Mouse (Mus musculus) limb, embryonic 14.5 days (tissue): Measurements from ENCODE around the gene Alk. TPM values are rescaled to one million over a fixed set of nuclear protein-coding genes. Genes with fewer than 3 reads are reported as not detected.
A peak's percentile ranks its signal among the peaks of the same experiment; 100 is the strongest.

Experiments used
- ATAC-seq: fragments of 200-750 bp; cut with Nextera tagmentation; 2 replicates; pipeline ENCODE4 v1.8.0; 2017; ENCODE audit warnings: low read depth, moderate number of reproducible peaks, moderate TSS enrichment; ENCODE audit not compliant: low FRiP score
- DNase-seq: peaks from one replicate; pipeline ENCODE4 v3.0.0-alpha.2; 2015; ENCODE audit warnings: low spot score
- H3K27ac ChIP-seq: fragments of 300-500 bp; sonication (generic); replicated peaks from 2 replicates; pipeline ENCODE4 v1.5.1; 2014; ENCODE audit warnings: low read depth, mild to moderate bottlenecking, low read length, moderate library complexity, mixed read lengths
- H3K27me3 ChIP-seq: fragments of 300-500 bp; sonication (generic); 2 replicates; pipeline ENCODE4 v1.6.1; 2014; ENCODE audit warnings: low read length, mixed read lengths; ENCODE audit not compliant: control insufficient read depth, insufficient read depth
- H3K36me3 ChIP-seq: fragments of 300-500 bp; sonication (generic); 2 replicates; pipeline ENCODE4 v1.6.1; 2014; ENCODE audit warnings: mild to moderate bottlenecking, low read length, moderate library complexity, mixed read lengths; ENCODE audit not compliant: control insufficient read depth, insufficient read depth
- H3K4me1 ChIP-seq: fragments of 300-500 bp; sonication (generic); 2 replicates; pipeline ENCODE4 v1.6.1; 2014; ENCODE audit warnings: antibody characterized with exemption, low read length, mixed read lengths; ENCODE audit not compliant: control insufficient read depth, insufficient read depth
- H3K4me2 ChIP-seq: fragments of 300-500 bp; sonication (generic); replicated peaks from 2 replicates; pipeline ENCODE4 v1.6.1; 2014; ENCODE audit warnings: low read depth, mild to moderate bottlenecking, low read length, moderate library complexity; ENCODE audit not compliant: severe bottlenecking
- H3K4me3 ChIP-seq: fragments of 300-500 bp; sonication (generic); replicated peaks from 2 replicates; pipeline ENCODE4 v1.5.1; 2014; ENCODE audit warnings: low read length
- H3K9ac ChIP-seq: fragments of 300-500 bp; sonication (generic); 2 replicates; pipeline ENCODE4 v1.6.1; 2014; ENCODE audit warnings: mild to moderate bottlenecking, low read depth, low read length, moderate library complexity; ENCODE audit not compliant: severe bottlenecking
- H3K9me3 ChIP-seq: fragments of 300-500 bp; sonication (generic); 2 replicates; pipeline ENCODE4 v1.6.1; 2016; ENCODE audit warnings: low read length; ENCODE audit not compliant: control insufficient read depth
- POLR2A ChIP-seq: fragments of 200-500 bp; IDR thresholded peaks from 2 replicates; pipeline ENCODE4 v1.8.0; 2012; ENCODE audit warnings: inconsistent platforms, mild to moderate bottlenecking, moderate library complexity, borderline replicate concordance; ENCODE audit not compliant: insufficient read depth, insufficient read length; ENCODE audit errors: extremely low read depth
- WGBS: fragments of 180-500 bp; shearing (Covaris S2); extraction: QIAGEN DNeasy Blood & Tissue Kit; methylation state at CpG from one replicate; pipeline ENCODE4 v1.1.7; 2014; 5-methylcytosine and 5-hydroxymethylcytosine counted together
- polyA plus RNA-seq, 2 experiments: library from polyadenylated mRNA; depleted of rRNA in 1 of 2; stranded (reverse) in 1 of 2; unstranded in 1 of 2; fragments of >200 nt; fragmentation: Nextera tagmentation in 1 of 2; extraction: Ambion mirVana in 1 of 2; gene quantifications; 2 replicates each; pipeline versions ENCODE4 v1.2.1 to v1.2.3; 2012 to 2014

The Alk gene
- polyA plus RNA-seq, 2 experiments, result 0.43 to 0.45 TPM

DNA sequence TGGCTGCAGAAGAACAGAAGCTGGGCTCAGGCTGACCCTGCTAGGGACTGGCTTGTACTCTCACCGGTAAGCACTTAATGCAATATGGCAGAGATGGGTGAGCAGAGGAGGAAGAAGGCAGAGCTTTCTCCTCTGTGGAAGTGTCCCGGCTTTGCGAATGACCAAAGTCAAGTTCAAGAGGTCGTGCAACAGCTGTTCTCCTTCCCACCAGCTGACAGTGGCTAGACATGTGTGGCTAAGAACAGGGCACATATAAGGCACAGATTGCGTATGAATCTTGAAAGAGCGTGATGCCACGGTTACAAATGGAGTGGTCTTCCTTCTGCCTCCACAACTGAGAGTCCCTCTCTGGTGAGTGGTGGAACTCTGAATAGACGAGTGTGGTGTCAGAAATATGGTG lies 625.3 kb downstream of the Alk start:
- Histone ChIP-seq H3K27me3 (no peaks in the 10 kb centered on the region), H3K4me3 (no peak overlapping the region), H3K27ac (no peak overlapping the region), H3K36me3 (no peaks in the 10 kb centered on the region), H3K9ac (no peak overlapping the region), H3K4me2 (no peak overlapping the region), H3K9me3 (no peaks in the 10 kb centered on the region), H3K4me1 (peaks cover 18% of the 10 kb centered on the region)
- TF ChIP-seq POLR2A, result no peak
- DNase-seq, result no peak
- 94% methylated on average over 8 of the region's 8 CpGs for WGBS
- ATAC-seq, result no peak

DNA sequence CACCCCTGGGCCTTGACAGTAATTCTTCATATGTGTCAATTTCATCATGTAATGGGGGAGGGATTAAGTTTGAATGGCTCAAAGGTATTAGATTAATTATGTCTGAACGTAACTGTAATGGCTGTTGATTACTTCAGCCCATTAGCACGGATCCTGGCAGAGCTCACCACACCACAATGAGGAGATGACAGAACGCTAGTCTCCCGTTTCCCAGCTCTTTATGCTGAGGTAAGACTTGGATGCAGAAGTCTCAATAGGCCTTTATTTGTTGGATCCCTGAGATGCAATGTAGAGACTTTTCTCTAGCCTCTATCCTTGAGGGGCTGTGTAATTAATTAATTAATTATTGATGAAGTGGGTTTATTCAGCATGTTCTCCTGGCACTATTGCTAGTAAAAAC lies 627.8 kb downstream of the Alk start:
- DNase-seq (no peak), ATAC-seq (no peak)
- Histone ChIP-seq H3K9me3 (no peaks in the 10 kb centered on the region), H3K4me2 (no peak overlapping the region), H3K4me1 (peaks cover 17% of the 10 kb centered on the region), H3K27me3 (no peaks in the 10 kb centered on the region), H3K4me3 (no peak overlapping the region), H3K27ac (no peak overlapping the region), H3K9ac (no peak overlapping the region), H3K36me3 (no peaks in the 10 kb centered on the region)
- WGBS, result 83% methylated on average over 4 of the region's 4 CpGs
- no peak for TF ChIP-seq POLR2A

DNA sequence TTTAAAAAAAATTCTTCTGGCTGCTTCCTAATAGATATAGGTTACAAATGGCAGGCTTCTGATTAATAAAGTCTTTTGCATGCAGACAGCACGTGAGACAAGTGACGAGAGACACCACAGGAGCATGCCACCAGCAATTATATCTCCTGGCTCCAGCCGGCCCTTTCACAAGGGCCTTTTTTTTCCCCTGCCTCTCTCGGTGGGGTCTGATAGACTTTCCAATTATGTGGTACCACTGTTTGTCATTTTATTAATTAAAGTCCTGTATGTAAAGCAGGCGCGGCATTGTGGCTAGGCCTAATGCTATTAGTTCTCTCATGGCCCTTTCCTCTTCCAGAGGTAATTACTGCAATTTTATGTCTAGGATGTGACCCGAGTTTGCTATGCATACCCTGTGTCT lies 630.7 kb downstream of the Alk start:
- no peak for ATAC-seq
- H3K4me1 ChIP-seq, result no peaks in the 10 kb centered on the region
- no peak overlapping the region for H3K4me3 ChIP-seq
- TF ChIP-seq POLR2A, result no peak
- WGBS, result 74% methylated on average over 7 of the region's 7 CpGs
- no peaks in the 10 kb centered on the region for H3K27me3 ChIP-seq
- DNase-seq, result no peak
- no peak overlapping the region for H3K9ac ChIP-seq
- H3K36me3 ChIP-seq, result no peaks in the 10 kb centered on the region
- no peak overlapping the region for H3K27ac ChIP-seq
- no peak overlapping the region for H3K4me2 ChIP-seq
- H3K9me3 ChIP-seq, result no peaks in the 10 kb centered on the region

DNA sequence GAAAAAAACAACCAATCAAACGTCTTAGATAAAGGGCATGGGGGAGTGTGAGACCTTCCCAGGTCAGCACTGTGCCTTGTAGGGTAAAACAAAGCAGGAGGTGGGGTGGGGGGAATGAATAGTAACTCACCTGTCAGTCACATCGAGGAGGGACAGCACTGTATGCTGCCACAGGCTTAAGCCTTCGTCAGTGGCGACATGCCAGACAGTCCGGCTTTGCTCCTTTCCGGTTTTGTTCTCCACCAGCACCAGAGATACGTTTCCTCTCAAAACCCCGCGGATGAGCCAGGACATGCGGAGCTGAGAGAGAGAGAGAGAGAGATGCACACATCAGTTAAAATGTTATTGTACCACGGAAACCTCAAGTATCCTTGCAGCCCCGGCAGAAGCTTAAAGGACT lies 637.1 kb downstream of the Alk start:
- ATAC-seq (no peak), DNase-seq (no peak)
- 84% methylated on average over 12 of the region's 12 CpGs for WGBS
- Histone ChIP-seq H3K36me3 (no peaks in the 10 kb centered on the region), H3K27ac (no peak overlapping the region), H3K9me3 (no peaks in the 10 kb centered on the region), H3K4me1 (no peaks in the 10 kb centered on the region), H3K9ac (no peak overlapping the region), H3K4me2 (no peak overlapping the region), H3K4me3 (no peak overlapping the region), H3K27me3 (no peaks in the 10 kb centered on the region)
- no peak for TF ChIP-seq POLR2A

DNA sequence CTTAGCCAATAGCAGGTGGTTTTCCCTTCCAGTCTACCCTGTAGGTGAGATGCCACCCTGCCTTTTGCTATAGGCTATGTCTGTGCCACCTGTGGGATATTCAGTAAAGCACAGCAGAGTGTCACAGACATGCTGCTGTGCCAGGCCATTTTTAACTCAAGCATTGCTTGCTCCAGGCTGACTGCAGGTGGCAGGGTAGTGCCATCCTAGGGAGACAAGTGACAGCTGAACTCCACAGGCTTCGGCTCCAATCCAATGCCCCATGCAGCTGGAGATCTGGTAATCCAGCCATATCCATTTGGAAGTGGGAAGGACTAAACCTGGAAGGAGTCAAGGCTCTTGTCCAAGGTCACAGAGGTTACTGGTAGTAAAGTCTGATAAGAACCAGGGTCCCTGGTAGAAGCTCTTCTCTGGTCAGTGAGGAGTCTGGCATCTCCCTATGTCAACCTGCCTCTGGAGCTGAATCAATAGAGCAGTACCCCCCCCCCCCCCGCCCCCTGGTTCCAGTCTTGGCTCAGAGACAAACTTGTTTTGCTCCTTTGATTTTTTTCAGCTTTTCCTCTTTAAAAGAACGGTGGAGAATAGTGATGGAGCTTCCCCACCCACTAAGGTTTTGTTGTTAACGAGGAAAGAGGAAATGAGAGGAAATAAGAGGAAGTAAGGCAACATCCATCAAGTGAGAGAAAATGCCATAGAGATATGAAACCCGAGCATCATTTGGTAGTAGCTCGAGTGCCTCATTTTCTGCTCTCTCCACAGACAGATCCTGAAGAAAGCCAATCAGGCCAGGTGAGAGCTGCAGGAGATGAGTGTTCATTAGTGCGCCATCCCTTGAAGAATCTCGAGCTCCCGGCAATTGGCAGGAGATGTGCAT lies 638.5 kb downstream of the Alk start:
- H3K4me3 ChIP-seq, result no peak overlapping the region
- ATAC-seq, result no peak
- H3K27ac ChIP-seq, result no peak overlapping the region
- no peak for TF ChIP-seq POLR2A
- H3K9ac ChIP-seq, result no peak overlapping the region
- no peaks in the 10 kb centered on the region for H3K27me3 ChIP-seq
- WGBS, result 62% methylated on average over 9 of the region's 9 CpGs
- peak; percentile 27 for DNase-seq
- no peaks in the 10 kb centered on the region for H3K9me3 ChIP-seq
- H3K36me3 ChIP-seq, result no peaks in the 10 kb centered on the region
- H3K4me1 ChIP-seq, result no peaks in the 10 kb centered on the region
- no peak overlapping the region for H3K4me2 ChIP-seq
